In genomic region chr16:35156306-35156695, GRCm38 (mm10) we compare ENCODE assay signal across 8 mouse cellular contexts. TPM values are rescaled to one million over a fixed set of nuclear protein-coding genes. Genes with fewer than 3 reads are reported as not detected.
A peak's percentile ranks its signal among the peaks of the same experiment; 100 is the strongest.
DNase-seq lines count a peak whose midpoint lies in the region; ATAC-seq and TF ChIP-seq lines count a peak whose summit lies in the region.

No protein-coding gene starts in this region.

- no peaks in the 10 kb centered on the region for H3K9me3 ChIP-seq in intestine, postnatal 0 days (ENCODE audit: control insufficient read depth)
- no peaks in the 10 kb centered on the region for H3K9me3 ChIP-seq in liver, embryonic 13.5 days (replicated peaks)

- no peaks in the 10 kb centered on the region for H3K36me3 ChIP-seq in heart, adult 2 months (ENCODE audit: control insufficient read depth, insufficient read depth, low read length)
- no peaks in the 10 kb centered on the region for H3K36me3 ChIP-seq in intestine, postnatal 0 days (ENCODE audit: control insufficient read depth, insufficient read depth)
- no peaks in the 10 kb centered on the region for H3K36me3 ChIP-seq in liver, embryonic 13.5 days

- H3K27ac ChIP-seq in heart, adult 2 months, result peak overlapping the region; percentile 77
- 0 out of 2 replicates have a peak overlapping the region, but pooled peaks have one; percentile 54 for H3K27ac ChIP-seq in intestine, postnatal 0 days (ENCODE audit: low read depth, low read length)
- H3K27ac ChIP-seq in liver, embryonic 13.5 days, result no peak overlapping the region

- peak overlapping the region; percentile 83 for H3K9ac ChIP-seq in heart, adult 2 months (ENCODE audit: low read depth, low read length)
- H3K9ac ChIP-seq in intestine, postnatal 0 days (ENCODE audit: low read depth, low read length), result no peak overlapping the region; the same call in 1 of the 2 replicates
- H3K9ac ChIP-seq in liver, embryonic 13.5 days, result no peak overlapping the region

- peaks cover 1% of the 10 kb centered on the region for H3K27me3 ChIP-seq in heart, adult 2 months (ENCODE audit: control insufficient read depth, insufficient read depth, low read length)
- H3K27me3 ChIP-seq in intestine, postnatal 0 days (replicated peaks; ENCODE audit: control insufficient read depth, insufficient read depth, low read length), result peaks cover 56% of the 10 kb centered on the region
- peaks cover 93% of the 10 kb centered on the region for H3K27me3 ChIP-seq in liver, embryonic 13.5 days

- no peak for TF ChIP-seq POLR2A in heart, adult 2 months (IDR thresholded peaks at IDR 0.05; ENCODE audit: insufficient read depth, low read depth, low read length)

- DNase-seq in heart, adult 2 months, result peak; percentile 65 to 71
- no peak for DNase-seq in heart, adult 8-10 months (ENCODE audit: low spot score)
- DNase-seq in cerebellum, postnatal 10 days, result peak; percentile 84 to 86
- peak; percentile 69 for DNase-seq in gastrocnemius, postnatal 10 days
- DNase-seq in liver, embryonic 13.5 days, result peak; percentile 2
- DNase-seq in neural tube, embryonic 10.5 days (ENCODE audit: extremely low spot score, low spot score), result peak; percentile 59
- peak; percentile 66 for DNase-seq in thymus, postnatal 14 days

- intact Hi-C loops in heart, adult 2 months (cut with DNase I), result loop anchor here (5.0 to 10.0 kb wide), 2 partner anchors 71 to 92 kb away; no protein-coding TSS in a partner anchor

- 0 out of 2 replicates have a peak, but pooled peaks have one; percentile 22 for ATAC-seq in intestine, postnatal 0 days
- no peak for ATAC-seq in liver, embryonic 13.5 days (ENCODE audit: low read depth)

- peak overlapping the region; percentile 93 for H3K4me2 ChIP-seq in intestine, postnatal 0 days (replicated peaks; ENCODE audit: low read depth)
- H3K4me2 ChIP-seq in liver, embryonic 13.5 days, result peak overlapping the region; percentile 69

- 3% methylated on average over 48 of the region's 48 CpGs for WGBS in heart, adult 2 months
- 2% methylated on average over 43 of the region's 48 CpGs for WGBS in intestine, postnatal 0 days
- 4% methylated on average over 48 of the region's 48 CpGs for WGBS in liver, embryonic 13.5 days (ENCODE audit: insufficient replicate concordance)

- peaks cover 2% of the 10 kb centered on the region; the same call in 1 of the 2 replicates for H3K4me1 ChIP-seq in heart, adult 2 months (ENCODE audit: control insufficient read depth, insufficient read depth, low read length)
- H3K4me1 ChIP-seq in intestine, postnatal 0 days (replicated peaks; ENCODE audit: control insufficient read depth, insufficient read depth, low read length), result no peaks in the 10 kb centered on the region
- H3K4me1 ChIP-seq in liver, embryonic 13.5 days (replicated peaks), result peaks cover 15% of the 10 kb centered on the region

- TF ChIP-seq CTCF in heart, adult 2 months (IDR thresholded peaks at IDR 0.05), result peak; percentile 68
- TF ChIP-seq CTCF in intestine, postnatal 0 days (IDR thresholded peaks at IDR 0.05; ENCODE audit: low read depth), result peak; percentile 78

- H3K79me2 ChIP-seq in heart, adult 2 months (replicated peaks; ENCODE audit: control insufficient read depth, insufficient read depth, low read length), result no peaks in the 10 kb centered on the region; the same call in 1 of the 2 replicates

- no peak for TF ChIP-seq EP300 in heart, adult 2 months (IDR thresholded peaks at IDR 0.05; ENCODE audit: insufficient read depth, low read depth, low read length)

- peak overlapping the region; percentile 51 for H3K4me3 ChIP-seq in heart, adult 2 months
- H3K4me3 ChIP-seq in intestine, postnatal 0 days (ENCODE audit: low read depth, low read length), result peak overlapping the region; percentile 68
- peak overlapping the region; percentile 53 for H3K4me3 ChIP-seq in liver, embryonic 13.5 days (replicated peaks)

RNA-seq across cellular contexts. Expression of gene Adcy5, which starts 1.6 kb away (rescaled TPM):
- total RNA-seq in heart, adult 2 months (2021), result 10 to 100 TPM; 52.9 to 56.2 TPM
- 47.1 and 67.3 TPM in 2 replicates for polyA plus RNA-seq in heart, adult 2 months (2012; rRNA removed)
- total RNA-seq in heart, adult 8-10 months (2022), result 10 to 100 TPM; 51.4 to 56.2 (median 54.6) TPM
- total RNA-seq in gastrocnemius, postnatal 10 days (2021), result 1 to 10 TPM; 2.4 to 3.1 TPM
- 1.8 and 2.0 TPM in 2 replicates for polyA plus RNA-seq in intestine, postnatal 0 days (2015; fragmentation: Nextera tagmentation; extraction: Ambion mirVana)
- 0.10 and 0.15 TPM in 2 replicates for polyA plus RNA-seq in liver, embryonic 13.5 days (2015; fragmentation: Nextera tagmentation; extraction: Ambion mirVana)

Comparison
In these comparisons a context has a peak if more than half of its experiments do, and no peak if none do; other contexts are left out.
1. RNA of gene Adcy5, which starts 1.6 kb away (total RNA-seq): 52.9 to 56.2 TPM in heart, adult 2 months and 51.4 to 56.2 TPM in heart, adult 8-10 months; 2.4 to 3.1 TPM in gastrocnemius, postnatal 10 days; every median in the first group is over 10 times any median in the second.
2. Peak in every context shown above with its lines, with median percentiles within 50 percentile points of each other: H3K4me3 ChIP-seq.